Mouse (Mus musculus) Patski (cell line): ENCODE data around the gene Syndig1l. TPM values are rescaled to one million over a fixed set of nuclear protein-coding genes. Genes with fewer than 3 reads are reported as not detected.

Experiments
- ATAC-seq: fragments of 100-300 bp; one replicate; pipeline ENCODE4 v1.8.0; 2021
- CTCF ChIA-PET: fragments of 350-600 bp; sonication (Branson Sonifier 250); formaldehyde crosslinking; loops from one replicate; lab custom pipeline; 2022; ENCODE audit warnings: inconsistent platforms; lab: Charles Lee
- POLR2A ChIA-PET: fragments of 350-600 bp; sonication (Branson Sonifier 250); formaldehyde crosslinking; loops from one replicate; lab custom pipeline; 2022; ENCODE audit warnings: antibody characterized with exemption, inconsistent platforms; lab: Charles Lee
- DNase-seq: peaks from one replicate; pipeline ENCODE4 v3.0.0-alpha.2; 2011; ENCODE audit warnings: low read depth, low spot score
- H3K27me3 ChIP-seq: fragments of 371-371 bp; one replicate; pipeline ENCODE4 v1.5.1; 2021
- CTCF ChIP-seq: fragments of 100-300 bp; IDR thresholded peaks from one replicate; pipeline ENCODE4 v1.5.1; 2021
- in situ Hi-C: fragments of 300-500 bp; cut with MboI; formaldehyde crosslinking; loops from 3 replicates; pipeline ENCODE4 v1.11.1; 2018; ENCODE audit warnings: low pct_unique_long_range_greater_than_20kb, mixed read lengths
- polyA plus RNA-seq: library from polyadenylated mRNA; unstranded; gene quantifications from one replicate; pipeline ENCODE4 v1.2.3, GENCODE M21; 2021

The Syndig1l gene
- polyA plus RNA-seq, 1 experiment from 2014 or later, result not detected

- CTCF ChIA-PET, result interaction anchor here (1.4 kb wide), 1 partner anchor 41 kb away, joined by 3 read pairs; no protein-coding TSS in a partner anchor
- POLR2A ChIA-PET, result no interaction called here
- ATAC-seq, result no peak
- no peak for TF ChIP-seq CTCF
- H3K27me3 ChIP-seq, result peaks cover 22% of the 10 kb centered on the region
- in situ Hi-C loops, result no loop called here
- DNase-seq, result no peak
These were observed 15.9 kb upstream of the Syndig1l start for GRCm38 (mm10) chr12:84714578-84714977.

GRCm38 (mm10) chr12:84709842-84710439, 11.3 kb upstream of the Syndig1l start:
- ATAC-seq (no peak), DNase-seq (no peak)
- in situ Hi-C loops, result no loop called here
- ChIA-PET CTCF (no interaction called here), POLR2A (no interaction called here)
- peaks cover 35% of the 10 kb centered on the region for H3K27me3 ChIP-seq
- TF ChIP-seq CTCF, result no peak

GRCm38 (mm10) chr12:84707804-84708203, 9.2 kb upstream of the Syndig1l start:
- TF ChIP-seq CTCF, result no peak
- CTCF ChIA-PET, result interaction anchor here (1.3 kb wide), 1 partner anchor 54 kb away, joined by 4 read pairs; no protein-coding TSS in a partner anchor
- no peak for DNase-seq
- ATAC-seq, result no peak
- POLR2A ChIA-PET, result no interaction called here
- in situ Hi-C loops, result no loop called here
- peaks cover 36% of the 10 kb centered on the region for H3K27me3 ChIP-seq

- ATAC-seq, result no peak
- CTCF ChIA-PET, result interaction anchor here (1.3 kb wide), 1 partner anchor 53 kb away, joined by 4 read pairs; no protein-coding TSS in a partner anchor
- in situ Hi-C loops, result no loop called here
- peaks cover 35% of the 10 kb centered on the region for H3K27me3 ChIP-seq
- POLR2A ChIA-PET, result interaction anchor here (1.3 kb wide), 1 partner anchor 46 kb away, joined by 3 read pairs; no protein-coding TSS in a partner anchor
- no peak for TF ChIP-seq CTCF
- no peak for DNase-seq
These were observed 8.3 kb upstream of the Syndig1l start for GRCm38 (mm10) chr12:84706886-84707285.

GRCm38 (mm10) chr12:84702586-84702985, 4.0 kb upstream of the Syndig1l start:
- in situ Hi-C loops, result no loop called here
- H3K27me3 ChIP-seq, result peaks cover 53% of the 10 kb centered on the region
- ATAC-seq (no peak), DNase-seq (no peak)
- CTCF ChIA-PET, result no interaction called here
- TF ChIP-seq CTCF, result no peak
- POLR2A ChIA-PET, result no interaction called here

GRCm38 (mm10) chr12:84692141-84692540, 6.5 kb downstream of the Syndig1l start:
- TF ChIP-seq CTCF, result no peak
- CTCF ChIA-PET, result no interaction called here
- DNase-seq (no peak), ATAC-seq (no peak)
- in situ Hi-C loops, result no loop called here
- POLR2A ChIA-PET, result no interaction called here
- peaks cover 53% of the 10 kb centered on the region for H3K27me3 ChIP-seq

- no peak for TF ChIP-seq CTCF
- peaks cover 53% of the 10 kb centered on the region for H3K27me3 ChIP-seq
- in situ Hi-C loops, result no loop called here
- DNase-seq (no peak), ATAC-seq (no peak)
- ChIA-PET POLR2A (no interaction called here), CTCF (no interaction called here)
These were observed 7.3 kb downstream of the Syndig1l start for GRCm38 (mm10) chr12:84691347-84691746.

- peaks cover 51% of the 10 kb centered on the region for H3K27me3 ChIP-seq
- POLR2A ChIA-PET, result interaction anchor here (0.6 kb wide), 1 partner anchor 23 kb away, joined by 5 read pairs; no protein-coding TSS in a partner anchor
- CTCF ChIA-PET, result no interaction called here
- in situ Hi-C loops, result no loop called here
- TF ChIP-seq CTCF, result no peak
- ATAC-seq (no peak), DNase-seq (no peak)
These were observed 9.6 kb downstream of the Syndig1l start for GRCm38 (mm10) chr12:84689051-84689450.

- CTCF ChIA-PET, result interaction anchor here (1.4 kb wide), 1 partner anchor 9 kb away, joined by 3 read pairs; no protein-coding TSS in a partner anchor
- POLR2A ChIA-PET, result no interaction called here
- TF ChIP-seq CTCF, result no peak
- H3K27me3 ChIP-seq, result peaks cover 55% of the 10 kb centered on the region
- in situ Hi-C loops, result no loop called here
- DNase-seq, result no peak
- no peak for ATAC-seq
These were observed 11.1 kb downstream of the Syndig1l start for GRCm38 (mm10) chr12:84687531-84687930.

GRCm38 (mm10) chr12:84686176-84686575, 12.5 kb downstream of the Syndig1l start:
- POLR2A ChIA-PET, result no interaction called here
- peaks cover 60% of the 10 kb centered on the region for H3K27me3 ChIP-seq
- DNase-seq (no peak), ATAC-seq (no peak)
- in situ Hi-C loops, result no loop called here
- no peak for TF ChIP-seq CTCF
- CTCF ChIA-PET, result no interaction called here

GRCm38 (mm10) chr12:84684569-84684968, 14.1 kb downstream of the Syndig1l start:
- no peak for DNase-seq
- ChIA-PET POLR2A (no interaction called here), CTCF (no interaction called here)
- no peak for ATAC-seq
- TF ChIP-seq CTCF, result no peak
- H3K27me3 ChIP-seq, result peaks cover 63% of the 10 kb centered on the region
- in situ Hi-C loops, result no loop called here
